Mouse (Mus musculus): ENCODE data around the gene Hmgcs1. TPM values are rescaled to one million over a fixed set of nuclear protein-coding genes. Genes with fewer than 3 reads are reported as not detected.

The Hmgcs1 gene
- polyA plus RNA-seq, 1 experiment from 2014 or later, result 109 TPM

DNA sequence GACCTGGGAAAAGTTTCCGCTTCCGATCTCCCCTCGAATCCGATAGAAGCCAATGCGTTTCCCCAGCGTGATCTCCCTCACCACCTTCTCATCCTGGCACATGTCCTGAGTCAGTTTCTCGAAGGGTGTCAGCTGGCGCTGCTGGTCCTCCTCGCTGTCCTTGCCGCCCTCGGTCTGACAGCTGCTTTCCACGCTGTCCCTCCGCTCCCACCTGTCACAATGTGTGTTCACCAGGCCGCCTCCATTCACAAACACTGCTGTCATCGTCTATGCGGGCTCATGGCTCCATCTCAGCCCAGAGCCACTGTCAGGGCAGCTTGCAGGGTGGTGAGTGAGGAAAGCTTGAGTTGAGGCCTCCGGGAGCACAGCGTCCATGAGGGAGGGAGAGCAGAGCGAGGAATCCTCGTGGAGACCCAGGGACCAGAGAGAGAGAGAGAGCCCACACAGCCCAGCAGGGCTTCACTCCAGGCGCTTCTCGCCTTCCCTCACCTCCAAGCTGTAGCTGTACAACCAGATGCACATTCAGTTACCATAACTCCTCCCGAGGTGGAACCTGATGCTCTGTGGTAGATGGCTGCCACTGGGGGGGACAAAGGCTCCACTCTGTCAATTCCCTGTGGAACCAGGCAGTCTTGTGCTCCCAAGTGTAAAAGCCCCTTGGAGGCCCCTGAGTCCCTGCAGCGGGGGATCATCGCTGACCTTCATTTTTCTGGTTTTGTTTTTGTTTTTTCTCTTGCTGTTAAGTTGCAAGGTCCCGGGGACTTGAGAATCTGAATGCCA lies 37.6 kb downstream of the Hmgcs1 start:
- Histone ChIP-seq H3K4me3 (no peak overlapping the region), H3K27me3 (no peaks in the 10 kb centered on the region), H3K27ac (no peak overlapping the region), H3K9ac (no peak overlapping the region), H3K36me3 (no peaks in the 10 kb centered on the region), H3K4me1 (no peaks in the 10 kb centered on the region), H3K4me2 (no peak overlapping the region), H3K9me3 (no peaks in the 10 kb centered on the region)
- no peak for ATAC-seq (ENCODE audit: borderline replicate concordance, extremely low read depth, low FRiP score, low TSS enrichment)
- WGBS, result 47% methylated on average over 26 of the region's 26 CpGs

DNA sequence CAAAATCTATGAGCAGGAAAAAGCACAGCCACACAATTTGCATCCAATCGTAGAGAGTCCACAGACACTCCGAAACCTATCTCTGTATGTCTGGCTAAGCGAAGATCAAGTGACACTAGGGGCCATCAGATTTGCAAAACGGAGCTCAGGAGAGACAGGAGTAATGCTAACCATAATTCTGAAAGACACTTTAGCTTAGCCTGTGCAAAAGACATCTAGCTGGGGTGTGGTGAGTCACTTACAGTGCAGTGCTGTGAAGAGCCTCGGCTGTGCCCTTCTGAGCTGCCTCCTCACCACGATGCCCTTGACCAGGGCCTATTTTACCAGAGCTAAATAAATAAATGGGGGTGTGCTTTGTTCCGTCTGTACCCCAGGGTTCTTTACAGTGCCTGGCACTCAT lies 39.2 kb downstream of the Hmgcs1 start:
- H3K27ac ChIP-seq, result no peak overlapping the region
- no peak for ATAC-seq (ENCODE audit: borderline replicate concordance, extremely low read depth, low FRiP score, low TSS enrichment)
- no peak overlapping the region for H3K9ac ChIP-seq
- no peaks in the 10 kb centered on the region for H3K4me1 ChIP-seq
- no peak overlapping the region for H3K4me2 ChIP-seq
- H3K4me3 ChIP-seq, result no peak overlapping the region
- 76% methylated on average over 7 of the region's 7 CpGs for WGBS
- H3K27me3 ChIP-seq, result no peaks in the 10 kb centered on the region
- no peaks in the 10 kb centered on the region for H3K9me3 ChIP-seq
- no peaks in the 10 kb centered on the region for H3K36me3 ChIP-seq

DNA sequence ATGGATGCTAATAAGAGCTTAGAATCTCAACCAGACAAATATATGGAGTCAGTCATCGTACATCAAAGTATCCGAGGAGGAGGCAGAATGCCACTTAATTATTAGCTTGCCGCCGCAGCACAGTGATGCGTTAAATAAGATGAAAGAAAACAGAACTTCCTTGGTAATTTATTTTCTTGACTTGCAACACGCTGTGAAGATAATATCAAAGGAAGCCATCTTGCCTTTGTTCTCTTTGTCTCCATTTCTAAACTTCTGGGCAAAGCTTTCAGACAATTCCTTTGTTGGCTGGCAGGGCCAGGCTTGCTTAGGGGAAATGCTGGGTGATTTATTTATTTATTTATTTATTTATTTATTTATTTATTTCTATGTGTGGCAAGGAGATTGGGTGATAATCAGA lies 41.3 kb downstream of the Hmgcs1 start:
- ATAC-seq (ENCODE audit: borderline replicate concordance, extremely low read depth, low FRiP score, low TSS enrichment), result no peak

DNA sequence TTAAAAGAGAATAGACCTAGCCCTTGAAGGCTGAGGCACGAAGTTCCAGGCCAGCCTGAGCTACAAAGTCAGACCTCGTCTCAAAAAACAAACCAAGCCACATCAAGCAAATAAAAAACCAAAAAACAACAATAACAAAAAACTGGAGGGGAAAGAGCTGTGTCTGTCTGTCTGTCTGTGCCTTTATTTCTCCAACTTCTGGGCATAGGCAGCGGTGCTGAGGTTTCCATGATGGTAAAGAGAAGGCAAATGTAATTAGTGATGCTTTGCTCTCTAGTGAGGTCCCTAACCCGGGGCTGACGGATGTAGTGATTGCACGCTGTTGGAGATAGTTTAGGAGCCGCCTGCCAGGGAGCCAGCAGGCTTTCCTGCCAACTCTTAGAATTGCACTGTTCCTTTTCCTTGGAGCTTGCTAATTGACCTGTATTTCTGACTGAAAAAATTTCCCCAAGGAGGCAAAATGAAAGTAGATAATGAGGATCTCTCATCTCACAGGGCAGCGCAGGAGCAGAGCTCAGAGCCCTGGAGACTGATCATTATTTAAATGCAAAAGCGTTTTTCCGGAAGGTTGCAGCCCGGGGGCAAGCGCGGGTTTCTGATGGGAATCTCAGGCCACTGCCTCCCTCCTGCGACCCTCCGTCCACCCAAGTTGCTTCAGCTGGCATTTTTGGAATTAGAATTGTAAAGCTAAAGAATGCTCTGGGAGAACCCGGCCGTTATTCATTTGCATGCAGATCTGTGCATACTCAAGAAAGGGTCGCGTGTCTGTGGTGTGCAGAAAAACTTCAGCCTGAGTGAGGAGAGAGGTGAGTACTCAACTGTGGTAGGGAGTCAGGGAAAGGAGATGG lies 51.4 kb downstream of the Hmgcs1 start:
- Histone ChIP-seq H3K4me3 (peak overlapping the region; percentile 18), H3K9ac (no peak overlapping the region), H3K4me1 (peaks cover 7% of the 10 kb centered on the region), H3K36me3 (no peaks in the 10 kb centered on the region), H3K27me3 (no peaks in the 10 kb centered on the region), H3K9me3 (no peaks in the 10 kb centered on the region), H3K4me2 (peak overlapping the region; percentile 50), H3K27ac (no peak overlapping the region)
- 11% methylated on average over 19 of the region's 19 CpGs for WGBS
- ATAC-seq (ENCODE audit: borderline replicate concordance, extremely low read depth, low FRiP score, low TSS enrichment), result no peak

More for the DNA sequence above, 41.3 kb downstream of the Hmgcs1 start:
- Histone ChIP-seq H3K27me3 (no peaks in the 10 kb centered on the region), H3K9ac (no peak overlapping the region), H3K9me3 (no peaks in the 10 kb centered on the region), H3K27ac (no peak overlapping the region), H3K4me1 (no peaks in the 10 kb centered on the region), H3K36me3 (no peaks in the 10 kb centered on the region), H3K4me2 (no peak overlapping the region), H3K4me3 (no peak overlapping the region)
- 59% methylated on average over 6 of the region's 6 CpGs for WGBS

DNA sequence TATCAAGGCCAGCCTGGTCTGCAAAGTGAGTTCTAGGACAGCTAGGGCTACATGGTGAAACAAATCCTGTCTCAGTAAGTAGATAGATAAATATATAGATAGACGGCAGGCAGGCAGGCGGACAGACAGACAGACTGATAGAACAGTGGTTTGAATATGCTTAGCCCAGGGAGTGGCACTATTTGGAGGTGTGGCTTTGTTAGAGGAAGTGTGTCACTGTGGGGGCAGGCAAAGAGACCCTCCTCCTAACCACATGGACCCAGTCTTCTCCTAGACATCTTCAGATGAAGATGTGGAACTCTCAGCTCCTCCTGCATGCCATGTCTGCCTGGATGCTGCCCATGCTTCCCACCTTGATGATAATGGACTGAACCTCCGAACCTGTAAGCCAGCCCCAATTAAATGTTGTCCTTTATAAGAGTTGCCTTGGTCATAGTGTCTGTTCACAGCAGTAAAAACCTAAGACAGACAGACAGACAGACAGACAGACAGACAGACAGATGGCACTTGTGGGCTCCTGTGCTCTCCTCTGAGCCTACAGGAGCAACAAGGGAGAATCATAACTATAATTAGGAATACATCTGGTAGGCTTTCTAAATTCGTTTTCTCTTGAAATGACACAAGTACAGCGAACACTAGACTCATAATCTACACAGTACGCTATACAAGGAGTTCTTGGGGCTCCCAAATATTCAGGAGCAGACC lies 52.7 kb downstream of the Hmgcs1 start:
- Histone ChIP-seq H3K4me1 (peaks cover 7% of the 10 kb centered on the region), H3K4me3 (no peak overlapping the region), H3K36me3 (no peaks in the 10 kb centered on the region), H3K27me3 (no peaks in the 10 kb centered on the region), H3K4me2 (no peak overlapping the region), H3K27ac (no peak overlapping the region), H3K9me3 (no peaks in the 10 kb centered on the region), H3K9ac (no peak overlapping the region)
- 80% methylated on average over 6 of the region's 6 CpGs for WGBS
- ATAC-seq (ENCODE audit: borderline replicate concordance, extremely low read depth, low FRiP score, low TSS enrichment), result no peak

DNA sequence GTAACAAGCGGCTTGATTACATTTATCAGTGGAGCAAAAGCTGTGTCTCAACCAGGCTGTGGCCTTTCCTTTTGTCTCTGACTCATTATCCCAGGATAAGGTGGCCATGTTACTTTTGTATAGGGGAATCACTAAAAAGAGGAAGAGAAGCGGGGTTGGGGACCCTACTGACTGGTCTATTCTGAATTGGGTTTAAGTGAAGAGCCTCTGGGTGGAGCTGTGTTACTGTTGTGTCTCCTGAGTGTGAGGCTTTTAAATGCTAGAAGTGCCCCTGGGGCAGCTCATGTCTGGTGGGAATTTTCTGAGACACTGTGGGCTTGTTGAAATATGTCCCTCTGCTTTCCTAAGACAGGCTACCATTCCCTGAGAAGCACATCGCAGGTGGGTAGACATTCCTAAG lies 53.3 kb downstream of the Hmgcs1 start:
- no peak overlapping the region for H3K4me3 ChIP-seq
- H3K4me1 ChIP-seq, result peaks cover 7% of the 10 kb centered on the region
- no peaks in the 10 kb centered on the region for H3K27me3 ChIP-seq
- H3K4me2 ChIP-seq, result no peak overlapping the region
- no peak for ATAC-seq (ENCODE audit: borderline replicate concordance, extremely low read depth, low FRiP score, low TSS enrichment)
- no peaks in the 10 kb centered on the region for H3K36me3 ChIP-seq
- no peaks in the 10 kb centered on the region for H3K9me3 ChIP-seq
- WGBS, result 69% methylated on average over 3 of the region's 3 CpGs
- H3K9ac ChIP-seq, result no peak overlapping the region
- no peak overlapping the region for H3K27ac ChIP-seq

DNA sequence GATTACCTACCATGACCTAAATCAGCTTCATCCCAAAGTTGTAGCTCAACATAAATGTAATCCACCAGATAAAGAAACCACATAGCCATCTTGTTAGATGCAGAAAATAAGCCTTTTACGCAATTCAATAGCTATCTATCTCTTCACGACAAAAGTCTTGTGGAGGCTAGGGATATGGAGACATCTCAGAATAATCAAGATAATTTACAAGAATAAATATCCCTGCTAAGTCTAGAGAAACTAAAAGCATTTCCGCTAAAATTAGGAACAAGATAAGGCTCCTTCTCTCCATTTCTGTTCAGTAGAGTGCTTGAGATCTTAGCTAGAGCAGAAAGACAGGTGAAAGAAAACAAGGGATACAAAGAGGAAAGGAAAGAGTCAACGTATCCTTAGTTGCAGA lies 56.8 kb downstream of the Hmgcs1 start:
- 81% methylated on average over 4 of the region's 4 CpGs for WGBS
- H3K27me3 ChIP-seq, result no peaks in the 10 kb centered on the region

DNA sequence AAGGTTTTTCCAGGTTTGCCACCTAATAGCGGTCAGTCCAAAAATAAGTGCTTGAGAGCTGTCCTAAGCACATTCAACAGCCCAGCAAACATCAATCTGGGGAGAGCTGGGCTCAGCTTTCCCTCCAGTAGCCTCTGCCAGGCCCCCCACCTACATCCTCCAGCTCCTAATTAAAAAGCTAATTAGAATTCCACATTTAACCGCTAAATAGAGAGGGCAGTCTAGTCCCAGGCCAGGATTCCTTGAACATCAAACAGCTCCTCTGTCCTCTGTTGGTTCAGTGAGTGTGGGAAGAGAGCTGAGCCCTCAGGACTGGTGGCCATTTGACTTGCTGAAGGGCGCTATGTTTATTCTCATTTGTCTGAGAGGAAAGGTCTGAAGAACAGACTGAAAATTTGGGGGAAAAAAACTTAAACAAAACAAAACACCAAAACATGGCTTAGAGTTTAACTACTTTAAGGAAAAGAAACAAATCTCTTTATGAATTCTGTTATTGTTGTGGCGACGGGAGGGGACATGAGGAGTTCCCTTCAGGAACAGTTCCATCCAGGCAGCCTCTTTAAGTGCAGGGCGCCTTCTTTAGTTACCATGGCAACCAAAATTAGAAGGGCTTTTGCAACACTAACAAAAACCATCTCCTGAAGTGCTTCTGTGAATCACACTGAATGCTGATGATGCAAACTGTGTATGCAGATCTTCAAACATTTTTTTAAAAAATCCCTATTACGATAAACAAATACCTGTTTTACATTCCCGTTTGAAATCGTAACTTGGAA lies 63.9 kb downstream of the Hmgcs1 start:
- H3K27me3 ChIP-seq, result no peaks in the 10 kb centered on the region
- no peaks in the 10 kb centered on the region for H3K36me3 ChIP-seq
- 59% methylated on average over 9 of the region's 9 CpGs for whole genome bisulfite sequencing
- no peaks in the 10 kb centered on the region for H3K9me3 ChIP-seq
- no peak for ATAC-seq (ENCODE audit: borderline replicate concordance, extremely low read depth, low FRiP score, low TSS enrichment)
- no peak overlapping the region for H3K4me2 ChIP-seq
- H3K4me3 ChIP-seq, result no peak overlapping the region
- peaks cover 11% of the 10 kb centered on the region for H3K4me1 ChIP-seq
- no peak overlapping the region for H3K27ac ChIP-seq
- H3K9ac ChIP-seq, result no peak overlapping the region

More for the DNA sequence above, 56.8 kb downstream of the Hmgcs1 start:
- ATAC-seq (ENCODE audit: borderline replicate concordance, extremely low read depth, low FRiP score, low TSS enrichment), result no peak
- Histone ChIP-seq H3K27ac (no peak overlapping the region), H3K4me1 (peaks cover under 1% of the 10 kb centered on the region; the same call in 1 of the 2 replicates), H3K9me3 (no peaks in the 10 kb centered on the region), H3K36me3 (no peaks in the 10 kb centered on the region), H3K4me3 (no peak overlapping the region), H3K9ac (no peak overlapping the region), H3K4me2 (no peak overlapping the region)

DNA sequence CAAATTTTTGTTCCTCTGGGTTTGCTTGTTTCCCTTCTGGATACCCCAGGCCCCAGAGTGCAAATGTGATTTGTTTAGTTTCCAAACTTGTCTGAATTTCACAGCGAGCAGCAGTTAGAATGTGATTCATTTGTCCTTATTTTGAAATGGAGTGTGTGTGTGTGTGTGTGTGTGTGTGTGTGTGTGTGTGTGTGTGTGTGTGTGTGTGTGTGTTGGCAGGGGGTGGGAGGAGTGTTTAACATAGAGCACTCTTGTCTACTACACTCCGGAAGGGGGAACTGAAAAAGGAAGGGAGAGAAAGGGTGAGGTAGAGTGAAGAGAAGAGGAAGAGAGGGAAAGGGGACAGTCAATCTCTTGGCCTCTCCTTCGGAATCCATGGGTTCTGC lies 64.4 kb downstream of the Hmgcs1 start:
- Histone ChIP-seq H3K9ac (0 out of 2 replicates have a peak overlapping the region, but pooled peaks have one; percentile 49), H3K4me2 (peak overlapping the region; percentile 94), H3K9me3 (no peaks in the 10 kb centered on the region), H3K4me1 (peaks cover 11% of the 10 kb centered on the region), H3K27ac (no peak overlapping the region), H3K36me3 (no peaks in the 10 kb centered on the region), H3K4me3 (peak overlapping the region; percentile 58), H3K27me3 (no peaks in the 10 kb centered on the region)
- ATAC-seq (ENCODE audit: borderline replicate concordance, extremely low read depth, low FRiP score, low TSS enrichment), result no peak
- 16% methylated on average over 3 of the region's 3 CpGs for WGBS

DNA sequence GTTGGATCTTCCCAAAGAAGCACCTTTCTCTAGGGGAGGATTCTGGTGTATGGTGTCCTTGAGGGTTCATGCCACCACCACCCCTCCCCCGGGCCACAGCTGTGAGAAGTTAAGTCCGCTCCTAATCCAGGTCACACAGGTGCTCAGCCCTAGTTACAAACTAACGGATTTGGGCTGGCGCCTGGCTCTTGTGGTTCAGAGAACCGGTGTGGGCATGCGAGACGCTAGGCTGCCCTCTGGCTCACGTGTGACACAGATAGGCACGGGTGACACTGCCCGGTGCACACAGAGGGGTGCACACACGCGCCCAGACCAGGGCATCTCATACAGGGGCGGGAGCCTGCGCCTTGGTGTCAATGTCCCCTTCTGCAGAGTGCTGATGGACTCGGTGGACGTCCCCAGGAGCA lies 65.0 kb downstream of the Hmgcs1 start:
- Histone ChIP-seq H3K27me3 (no peaks in the 10 kb centered on the region), H3K9me3 (no peaks in the 10 kb centered on the region), H3K36me3 (no peaks in the 10 kb centered on the region), H3K4me3 (peak overlapping the region; percentile 58), H3K9ac (peak overlapping the region; percentile 49), H3K4me2 (peak overlapping the region; percentile 94), H3K4me1 (peaks cover 11% of the 10 kb centered on the region), H3K27ac (peak overlapping the region; percentile 46; the same call in 1 of the 2 replicates)
- 2% methylated on average over 16 of the region's 16 CpGs for WGBS
- peak; percentile 50; the same call in 1 of the 2 replicates for ATAC-seq (ENCODE audit: borderline replicate concordance, extremely low read depth, low FRiP score, low TSS enrichment)

Data from lung, embryonic 15.5 days (tissue).